Mouse (Mus musculus): Measurements from ENCODE around the gene Isg20l2. TPM values are rescaled to one million over a fixed set of nuclear protein-coding genes. Genes with fewer than 3 reads are reported as not detected.
"Not testable (repeated sequence)": the region's sequence is repeated elsewhere in the genome, so short reads cannot be mapped to it uniquely, and the experiment has no call there.

The Isg20l2 gene
- 14.0 and 15.3 TPM in 2 replicates for polyA plus RNA-seq (2012; rRNA removed)

GRCm38 (mm10) chr3:87930078-87930795, at the start of gene Isg20l2, which contains the start of gene Rrnad1:
TSS of gene Isg20l2 (plus strand) at chr3:87930314.
TSS of gene Rrnad1 (minus strand) at chr3:87930717.
- under 1% methylated on average over 77 of the region's 78 CpGs for WGBS
- peak; percentile 81 for DNase-seq (ENCODE audit: low read depth, low spot score)

GRCm38 (mm10) chr3:87884291-87884690, 45.8 kb upstream of the Isg20l2 start:
- DNase-seq (ENCODE audit: low read depth, low spot score) = no peak
- 4% methylated on average over 3 of the region's 3 CpGs for WGBS

GRCm38 (mm10) chr3:87884708-87885251, 45.3 kb upstream of the Isg20l2 start:
- DNase-seq (ENCODE audit: low read depth, low spot score) = no peak
- WGBS = 1% methylated on average over 28 of the region's 28 CpGs

GRCm38 (mm10) chr3:87885281-87886003, 44.7 kb upstream of the Isg20l2 start, which contains the start of gene Prcc:
TSS of gene Prcc (minus strand) at chr3:87885608.
- WGBS = under 1% methylated on average over 33 of the region's 33 CpGs
- DNase-seq (ENCODE audit: low read depth, low spot score) = peak; percentile 100

- WGBS = 5% methylated on average over 10 of the region's 10 CpGs
- no peak for DNase-seq (ENCODE audit: low read depth, low spot score)
Measured at GRCm38 (mm10) chr3:87886004-87886365, 44.1 kb upstream of the Isg20l2 start.

GRCm38 (mm10) chr3:87886416-87886815, 43.7 kb upstream of the Isg20l2 start:
- 80% methylated on average over 6 of the region's 6 CpGs for WGBS
- no peak for DNase-seq (ENCODE audit: low read depth, low spot score)

GRCm38 (mm10) chr3:87887400-87887799, 42.7 kb upstream of the Isg20l2 start:
- 74% methylated on average over 4 of the region's 4 CpGs for WGBS

GRCm38 (mm10) chr3:87891481-87891880, 38.6 kb upstream of the Isg20l2 start:
- no peak for DNase-seq (ENCODE audit: low read depth, low spot score)
- WGBS = 70% methylated on average over 3 of the region's 3 CpGs

More at GRCm38 (mm10) chr3:87887400-87887799, 42.7 kb upstream of the Isg20l2 start:
- not testable (repeated sequence) for DNase-seq (ENCODE audit: low read depth, low spot score)

GRCm38 (mm10) chr3:87893367-87893905, 36.7 kb upstream of the Isg20l2 start:
- DNase-seq (ENCODE audit: low read depth, low spot score) = no peak
- WGBS = 78% methylated on average over 3 of the region's 3 CpGs

- 44% methylated on average over 3 of the region's 3 CpGs for WGBS
- DNase-seq (ENCODE audit: low read depth, low spot score) = no peak
Measured at GRCm38 (mm10) chr3:87899266-87899665, 30.8 kb upstream of the Isg20l2 start.

GRCm38 (mm10) chr3:87899776-87900175, 30.3 kb upstream of the Isg20l2 start:
- no peak for DNase-seq (ENCODE audit: low read depth, low spot score)
- WGBS = 83% methylated on average over 3 of the region's 3 CpGs

- no peak for DNase-seq (ENCODE audit: low read depth, low spot score)
- 36% methylated on average over 1 of the region's 1 CpGs for WGBS
Measured at GRCm38 (mm10) chr3:87901036-87901624, 29.0 kb upstream of the Isg20l2 start.

- not testable (repeated sequence) for DNase-seq (ENCODE audit: low read depth, low spot score)
- 80% methylated on average over 6 of the region's 6 CpGs for WGBS
Measured at GRCm38 (mm10) chr3:87901959-87902358, 28.2 kb upstream of the Isg20l2 start.

GRCm38 (mm10) chr3:87903821-87904220, 26.3 kb upstream of the Isg20l2 start:
- 67% methylated on average over 5 of the region's 5 CpGs for WGBS
- DNase-seq (ENCODE audit: low read depth, low spot score) = no peak

- DNase-seq (ENCODE audit: low read depth, low spot score) = peak; percentile 70
- whole genome bisulfite sequencing = under 1% methylated on average over 57 of the region's 57 CpGs
Measured at GRCm38 (mm10) chr3:87905880-87906485, 24.1 kb upstream of the Isg20l2 start, which contains the start of gene Hdgf. TSS of gene Hdgf (plus strand) at chr3:87906321.

- no peak for DNase-seq (ENCODE audit: low read depth, low spot score)
- under 1% methylated on average over 34 of the region's 47 CpGs for WGBS
Measured at GRCm38 (mm10) chr3:87906601-87906980, 23.5 kb upstream of the Isg20l2 start.

- DNase-seq (ENCODE audit: low read depth, low spot score) = no peak
Measured at GRCm38 (mm10) chr3:87906981-87907857, 22.9 kb upstream of the Isg20l2 start.

GRCm38 (mm10) chr3:87907906-87908305, 22.2 kb upstream of the Isg20l2 start:
- no peak for DNase-seq (ENCODE audit: low read depth, low spot score)

More at GRCm38 (mm10) chr3:87906981-87907857, 22.9 kb upstream of the Isg20l2 start:
- under 1% methylated on average over 27 of the region's 27 CpGs for WGBS

More at GRCm38 (mm10) chr3:87907906-87908305, 22.2 kb upstream of the Isg20l2 start:
- 0% methylated on average over 1 of the region's 1 CpGs for WGBS

Measured in large intestine, adult 2 months (tissue).